Mouse (Mus musculus): ENCODE measurements around the gene 1700023F06Rik.

GRCm38 (mm10) chr11:103197340-103197739, 11.0 kb downstream of the 1700023F06Rik start:
- no peak for TF ChIP-seq POLR2A (IDR thresholded peaks at IDR 0.05; ENCODE audit: borderline replicate concordance, control insufficient read depth, low read depth, low read length)
- no peak for TF ChIP-seq CTCF (IDR thresholded peaks at IDR 0.05; ENCODE audit: control insufficient read depth, insufficient read depth, low read length)
